Mouse (Mus musculus) stomach, postnatal 0 days (tissue): ENCODE results near the gene Nphp4. TPM values are rescaled to one million over a fixed set of nuclear protein-coding genes. Genes with fewer than 3 reads are reported as not detected.

Source experiments
- ATAC-seq: fragments of 200-750 bp; cut with Nextera tagmentation; 2 replicates; pipeline ENCODE4 v1.8.0; 2017; ENCODE audit not compliant: low FRiP score, low TSS enrichment
- DNase-seq: peaks from one replicate; pipeline ENCODE4 v3.0.0-alpha.2; 2016; ENCODE audit warnings: low spot score
- H3K27ac ChIP-seq: fragments of 300-500 bp; sonication (generic); replicated peaks from 2 replicates; pipeline ENCODE4 v1.5.1; 2014; ENCODE audit warnings: mild to moderate bottlenecking, control low read depth
- H3K27me3 ChIP-seq: fragments of 300-500 bp; sonication (generic); 2 replicates; pipeline ENCODE4 v1.6.1; 2014; ENCODE audit warnings: low read length; ENCODE audit not compliant: control insufficient read depth, insufficient read depth
- H3K36me3 ChIP-seq: fragments of 300-500 bp; sonication (generic); 2 replicates; pipeline ENCODE4 v1.6.1; 2014; ENCODE audit warnings: low read length, mixed read lengths; ENCODE audit not compliant: control insufficient read depth, insufficient read depth
- H3K4me1 ChIP-seq: fragments of 300-500 bp; sonication (generic); replicated peaks from 2 replicates; pipeline ENCODE4 v1.6.1; 2014; ENCODE audit warnings: antibody characterized with exemption; ENCODE audit not compliant: control insufficient read depth, insufficient read depth
- H3K4me2 ChIP-seq: fragments of 300-500 bp; sonication (generic); replicated peaks from 2 replicates; pipeline ENCODE4 v1.6.1; 2014; ENCODE audit warnings: low read depth, mild to moderate bottlenecking, control low read depth, moderate library complexity
- H3K4me3 ChIP-seq: fragments of 300-500 bp; sonication (generic); 2 replicates; pipeline ENCODE4 v1.5.1; 2014; ENCODE audit warnings: low read depth, low read length, control low read depth
- H3K9ac ChIP-seq: fragments of 300-500 bp; sonication (generic); 2 replicates; pipeline ENCODE4 v1.6.1; 2014; ENCODE audit warnings: mild to moderate bottlenecking, low read length, control low read depth, mixed read lengths
- H3K9me3 ChIP-seq: fragments of 300-500 bp; sonication (generic); 2 replicates; pipeline ENCODE4 v1.6.1; 2016; ENCODE audit warnings: low read length; ENCODE audit not compliant: control insufficient read depth
- CTCF ChIP-seq: IDR thresholded peaks from 2 replicates; pipeline ENCODE4 v1.5.1; 2016; ENCODE audit warnings: antibody characterized with exemption, low read depth, mild to moderate bottlenecking, moderate library complexity
- EP300 ChIP-seq: optimal IDR thresholded peaks from 2 replicates; pipeline ENCODE3; 2016; ENCODE audit warnings: antibody characterized with exemption
- WGBS: fragments of 180-500 bp; shearing (Covaris S2); extraction: QIAGEN DNeasy Blood & Tissue Kit; methylation state at CpG from one replicate; pipeline ENCODE4 v1.1.7; 2014; 5-methylcytosine and 5-hydroxymethylcytosine counted together
- polyA plus RNA-seq: library from polyadenylated mRNA; unstranded; fragments of >200 nt; fragmentation: Nextera tagmentation; extraction: Ambion mirVana; gene quantifications from 2 replicates; pipeline ENCODE4 v1.2.1, GENCODE M21; 2015

Gene Nphp4
- polyA plus RNA-seq, 1 experiment from 2014 or later, result 0.58 TPM

- H3K27ac ChIP-seq, result no peak overlapping the region
- no peaks in the 10 kb centered on the region for H3K9me3 ChIP-seq
- H3K27me3 ChIP-seq, result no peaks in the 10 kb centered on the region
- 37% methylated on average over 9 of the region's 9 CpGs for whole genome bisulfite sequencing
- no peak overlapping the region for H3K4me3 ChIP-seq
- no peak for DNase-seq
- no peak overlapping the region for H3K4me2 ChIP-seq
- no peaks in the 10 kb centered on the region for H3K4me1 ChIP-seq
- ATAC-seq, result no peak
- no peak for TF ChIP-seq EP300
- TF ChIP-seq CTCF, result no peak
- H3K36me3 ChIP-seq, result no peaks in the 10 kb centered on the region
- H3K9ac ChIP-seq, result no peak overlapping the region
Observed at GRCm38 (mm10) chr4:152441536-152441935, 35.0 kb upstream of the Nphp4 start.

GRCm38 (mm10) chr4:152446178-152446577 is 30.3 kb upstream of the Nphp4 start:
- WGBS, result 74% methylated on average over 10 of the region's 10 CpGs
- ATAC-seq, result no peak
- no peak for DNase-seq
- Histone ChIP-seq H3K27me3 (no peaks in the 10 kb centered on the region), H3K9me3 (no peaks in the 10 kb centered on the region), H3K4me2 (no peak overlapping the region), H3K36me3 (no peaks in the 10 kb centered on the region), H3K4me1 (no peaks in the 10 kb centered on the region), H3K27ac (no peak overlapping the region), H3K4me3 (no peak overlapping the region), H3K9ac (no peak overlapping the region)
- no peak for TF ChIP-seq CTCF
- no peak for TF ChIP-seq EP300

GRCm38 (mm10) chr4:152447731-152448665 is 28.5 kb upstream of the Nphp4 start:
- WGBS, result 74% methylated on average over 22 of the region's 22 CpGs

DNA sequence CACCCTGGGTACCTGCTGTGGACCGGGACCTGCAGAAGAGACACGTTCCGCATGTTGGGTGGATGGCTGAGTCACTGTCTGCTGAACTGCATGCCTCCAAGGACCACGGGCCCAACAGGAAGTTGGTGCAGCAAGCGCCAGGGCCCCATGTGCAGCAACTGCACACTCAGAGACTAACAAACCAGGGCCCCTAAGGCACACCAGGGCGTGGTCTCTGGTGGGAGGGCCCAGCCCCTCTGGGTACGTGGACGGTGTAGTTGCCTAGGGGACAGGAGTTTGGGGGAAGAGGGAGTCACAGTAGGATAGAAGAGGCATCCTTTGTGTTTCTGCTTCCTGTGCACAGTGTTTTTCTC is 27.9 kb upstream of the Nphp4 start:
- Histone ChIP-seq H3K9me3 (no peaks in the 10 kb centered on the region), H3K4me3 (no peak overlapping the region), H3K9ac (no peak overlapping the region), H3K4me2 (no peak overlapping the region), H3K27ac (no peak overlapping the region), H3K27me3 (no peaks in the 10 kb centered on the region), H3K36me3 (no peaks in the 10 kb centered on the region), H3K4me1 (no peaks in the 10 kb centered on the region)
- WGBS, result 48% methylated on average over 8 of the region's 8 CpGs
- DNase-seq (no peak), ATAC-seq (no peak)
- TF ChIP-seq CTCF (no peak), EP300 (no peak)

More at GRCm38 (mm10) chr4:152447731-152448665, 28.5 kb upstream of the Nphp4 start:
- no peak for DNase-seq
- no peak overlapping the region for H3K9ac ChIP-seq
- ATAC-seq, result no peak
- no peaks in the 10 kb centered on the region for H3K36me3 ChIP-seq
- no peak overlapping the region for H3K27ac ChIP-seq
- TF ChIP-seq EP300 (no peak), CTCF (no peak)
- H3K4me3 ChIP-seq, result no peak overlapping the region
- no peaks in the 10 kb centered on the region for H3K9me3 ChIP-seq
- H3K27me3 ChIP-seq, result no peaks in the 10 kb centered on the region
- no peaks in the 10 kb centered on the region for H3K4me1 ChIP-seq
- no peak overlapping the region for H3K4me2 ChIP-seq

GRCm38 (mm10) chr4:152451371-152451770 is 25.1 kb upstream of the Nphp4 start:
- Histone ChIP-seq H3K4me3 (no peak overlapping the region), H3K4me1 (no peaks in the 10 kb centered on the region), H3K9ac (no peak overlapping the region), H3K4me2 (no peak overlapping the region), H3K27me3 (no peaks in the 10 kb centered on the region), H3K27ac (no peak overlapping the region), H3K36me3 (no peaks in the 10 kb centered on the region), H3K9me3 (no peaks in the 10 kb centered on the region)
- DNase-seq (no peak), ATAC-seq (no peak)
- 79% methylated on average over 6 of the region's 6 CpGs for WGBS
- TF ChIP-seq CTCF (no peak), EP300 (no peak)

- Histone ChIP-seq H3K27ac (no peak overlapping the region), H3K9ac (no peak overlapping the region), H3K4me1 (no peaks in the 10 kb centered on the region), H3K27me3 (no peaks in the 10 kb centered on the region), H3K4me2 (no peak overlapping the region), H3K36me3 (no peaks in the 10 kb centered on the region), H3K4me3 (no peak overlapping the region), H3K9me3 (no peaks in the 10 kb centered on the region)
- 50% methylated on average over 10 of the region's 10 CpGs for WGBS
- no peak for DNase-seq
- TF ChIP-seq EP300 (no peak), CTCF (no peak)
- ATAC-seq, result no peak
Observed at GRCm38 (mm10) chr4:152453079-152453478, 23.4 kb upstream of the Nphp4 start.
